Mouse (Mus musculus) kidney, adult 11 months (tissue): ENCODE measurements at regions not wholly inside any gene's neighbourhood (a gene's known extent, or its start where the extent isn't known, plus 50 kb on each side); places are given as distances from the start of the nearest gene placed in this dataset.

Experiments used
- DNase-seq: peaks from one replicate; pipeline ENCODE4 v3.0.0; 2022

GRCm38 (mm10) chr13:115230494-115230893, 128.7 kb upstream of the Itga1 start:
- DNase-seq: peak; percentile 25

GRCm38 (mm10) chr13:115226824-115227223, 125.1 kb upstream of the Itga1 start:
- no peak for DNase-seq

- no peak for DNase-seq
Measured at GRCm38 (mm10) chr13:115219701-115220100, 117.9 kb upstream of the Itga1 start.

GRCm38 (mm10) chr13:115211285-115211684, 109.5 kb upstream of the Itga1 start:
- no peak for DNase-seq

- no peak for DNase-seq
Measured at GRCm38 (mm10) chr13:115210643-115211208, 109.0 kb upstream of the Itga1 start.

GRCm38 (mm10) chr13:115209402-115210192, 107.8 kb upstream of the Itga1 start:
- no peak for DNase-seq

- no peak for DNase-seq
Measured at GRCm38 (mm10) chr13:115206723-115207122, 105.0 kb upstream of the Itga1 start.

- peak; percentile 23 for DNase-seq
Measured at GRCm38 (mm10) chr13:115199166-115199565, 97.4 kb upstream of the Itga1 start.

GRCm38 (mm10) chr13:115188066-115188465, 86.3 kb upstream of the Itga1 start:
- no peak for DNase-seq

- no peak for DNase-seq
Measured at GRCm38 (mm10) chr13:115187356-115187755, 85.6 kb upstream of the Itga1 start.

- peak; percentile 43 for DNase-seq
Measured at GRCm38 (mm10) chr13:115182211-115182870, 80.6 kb upstream of the Itga1 start.

GRCm38 (mm10) chr13:115178175-115178917, 76.6 kb upstream of the Itga1 start:
- no peak for DNase-seq

GRCm38 (mm10) chr13:115171347-115172062, 69.7 kb upstream of the Itga1 start:
- DNase-seq: no peak

GRCm38 (mm10) chr13:115165981-115166380, 64.2 kb upstream of the Itga1 start:
- no peak for DNase-seq

- DNase-seq: no peak
Measured at GRCm38 (mm10) chr13:115162689-115163413, 61.1 kb upstream of the Itga1 start.

- DNase-seq: no peak
Measured at GRCm38 (mm10) chr13:115159386-115159785, 57.6 kb upstream of the Itga1 start.
